Mouse (Mus musculus) lung, embryonic 14.5 days (tissue): ENCODE results near the gene Fbxo5. TPM values are rescaled to one million over a fixed set of nuclear protein-coding genes. Genes with fewer than 3 reads are reported as not detected.

Experiments used
- ATAC-seq: fragments of 200-750 bp; cut with Nextera tagmentation; 2 replicates; pipeline ENCODE4 v1.8.0; 2017; ENCODE audit warnings: mild to moderate bottlenecking, moderate TSS enrichment, moderate library complexity; ENCODE audit not compliant: insufficient read depth
- DNase-seq: peaks from one replicate; pipeline ENCODE4 v3.0.0-alpha.2; 2015
- H3K27ac ChIP-seq: fragments of 300-500 bp; sonication (generic); 2 replicates; pipeline ENCODE4 v1.5.1; 2014; ENCODE audit warnings: low read depth, mild to moderate bottlenecking, moderate library complexity
- H3K27me3 ChIP-seq: fragments of 300-500 bp; sonication (generic); 2 replicates; pipeline ENCODE4 v1.6.1; 2014; ENCODE audit warnings: low read length, control low read depth; ENCODE audit not compliant: insufficient read depth
- H3K36me3 ChIP-seq: fragments of 300-500 bp; sonication (generic); 2 replicates; pipeline ENCODE4 v1.6.1; 2014; ENCODE audit warnings: control low read depth; ENCODE audit not compliant: insufficient read depth
- H3K4me1 ChIP-seq: fragments of 300-500 bp; sonication (generic); 2 replicates; pipeline ENCODE4 v1.6.1; 2014; ENCODE audit warnings: antibody characterized with exemption, control low read depth; ENCODE audit not compliant: insufficient read depth
- H3K4me2 ChIP-seq: fragments of 300-500 bp; sonication (generic); 2 replicates; pipeline ENCODE4 v1.6.1; 2014; ENCODE audit warnings: mild to moderate bottlenecking
- H3K4me3 ChIP-seq: fragments of 300-500 bp; sonication (generic); 2 replicates; pipeline ENCODE4 v1.5.1; 2014; ENCODE audit warnings: low read depth, low read length
- H3K9ac ChIP-seq: fragments of 300-500 bp; sonication (generic); 2 replicates; pipeline ENCODE4 v1.6.1; 2014
- H3K9me3 ChIP-seq: fragments of 300-500 bp; sonication (generic); 2 replicates; pipeline ENCODE4 v1.6.1; 2016; ENCODE audit warnings: low read depth, low read length, control low read depth
- CTCF ChIP-seq: IDR thresholded peaks from 2 replicates; pipeline ENCODE4 v1.5.1; 2016; ENCODE audit warnings: antibody characterized with exemption, low read depth
- WGBS: fragments of 180-500 bp; shearing (Covaris S2); extraction: QIAGEN DNeasy Blood & Tissue Kit; methylation state at CpG from one replicate; pipeline ENCODE4 v1.1.7; 2014; 5-methylcytosine and 5-hydroxymethylcytosine counted together
- polyA plus RNA-seq: library from polyadenylated mRNA; unstranded; fragments of >200 nt; fragmentation: Nextera tagmentation; extraction: Ambion mirVana; gene quantifications from 2 replicates; pipeline ENCODE4 v1.2.1, GENCODE M21; 2014

Gene Fbxo5
- polyA plus RNA-seq, 1 experiment from 2014 or later, result 90.7 TPM

- Histone ChIP-seq H3K36me3 (peaks cover 21% of the 10 kb centered on the region), H3K27me3 (no peaks in the 10 kb centered on the region)
- under 1% methylated on average over 43 of the region's 43 CpGs for WGBS
Observed at GRCm38 (mm10) chr10:5805731-5806307, 419 bp upstream of the Fbxo5 start.

GRCm38 (mm10) chr10:5804691-5805156, 676 bp downstream of the Fbxo5 start:
- ATAC-seq (peak; percentile 28), DNase-seq (peak; percentile 61)
- WGBS, result under 1% methylated on average over 24 of the region's 24 CpGs
- TF ChIP-seq CTCF, result no peak
- peak overlapping the region; percentile 66 for H3K4me2 ChIP-seq
- H3K9ac ChIP-seq, result peak overlapping the region; percentile 74
- H3K9me3 ChIP-seq, result no peaks in the 10 kb centered on the region
- peak overlapping the region; percentile 80 for H3K4me3 ChIP-seq
- peak overlapping the region; percentile 91 for H3K27ac ChIP-seq
- peaks cover 32% of the 10 kb centered on the region for H3K36me3 ChIP-seq
- no peaks in the 10 kb centered on the region for H3K27me3 ChIP-seq
- H3K4me1 ChIP-seq, result 0 out of 2 replicates have a peak, but pooled peaks cover 2% of the 10 kb centered on the region

More at GRCm38 (mm10) chr10:5805731-5806307, 419 bp upstream of the Fbxo5 start:
- Histone ChIP-seq H3K9me3 (no peaks in the 10 kb centered on the region), H3K4me3 (peak overlapping the region; percentile 80), H3K9ac (peak overlapping the region; percentile 58), H3K27ac (peak overlapping the region; percentile 89), H3K4me1 (0 out of 2 replicates have a peak, but pooled peaks cover 2% of the 10 kb centered on the region), H3K4me2 (peak overlapping the region; percentile 66)
- no peak for TF ChIP-seq CTCF
- ATAC-seq (peak; percentile 94), DNase-seq (peak; percentile 98)

DNA sequence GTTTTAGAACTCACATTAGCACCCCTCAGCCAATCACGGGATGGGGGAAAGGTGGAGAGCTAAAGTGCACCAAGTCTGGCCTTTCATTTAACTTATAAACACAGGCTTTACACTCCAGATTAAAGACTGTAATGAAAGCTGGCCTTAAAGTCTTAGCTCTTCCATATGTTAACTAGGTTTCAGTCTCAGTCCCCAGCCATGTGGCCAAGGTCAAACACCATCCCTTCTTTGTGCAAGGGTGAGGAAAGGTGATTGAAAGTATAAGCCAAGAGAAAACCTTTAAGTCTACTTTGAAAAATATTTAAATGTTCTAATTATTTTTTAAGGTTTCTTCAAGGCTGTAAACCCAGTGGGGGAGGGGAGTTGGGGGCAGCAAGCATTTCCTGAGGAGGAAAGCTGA, 1.7 kb downstream of the Fbxo5 start:
- no peak for TF ChIP-seq CTCF
- ATAC-seq (no peak), DNase-seq (no peak)
- Histone ChIP-seq H3K4me1 (0 out of 2 replicates have a peak, but pooled peaks cover 2% of the 10 kb centered on the region), H3K36me3 (peaks cover 40% of the 10 kb centered on the region), H3K4me2 (peak overlapping the region; percentile 66), H3K9ac (peak overlapping the region; percentile 74), H3K4me3 (peak overlapping the region; percentile 80), H3K9me3 (no peaks in the 10 kb centered on the region), H3K27me3 (no peaks in the 10 kb centered on the region), H3K27ac (no peak overlapping the region)
- 3% methylated on average over 1 of the region's 1 CpGs for WGBS

DNA sequence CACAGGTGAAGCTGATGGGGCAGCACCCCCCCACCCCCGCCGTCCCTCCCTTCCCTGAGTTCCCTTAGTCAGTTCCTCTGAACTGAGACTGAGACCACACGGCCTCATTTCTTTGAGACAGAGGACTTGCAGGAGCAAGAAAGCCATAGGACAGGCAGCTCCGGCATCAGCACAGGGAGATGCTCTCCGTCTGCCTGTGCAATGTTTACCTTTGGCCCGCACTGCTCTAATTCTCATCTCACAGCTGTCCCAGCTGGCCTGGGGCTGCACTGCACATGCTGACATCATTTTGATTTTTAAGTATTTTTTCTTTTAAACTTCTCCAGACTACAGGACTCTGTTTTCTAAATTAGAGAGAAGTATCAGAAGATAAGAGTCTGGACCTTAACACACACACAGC, 2.5 kb downstream of the Fbxo5 start:
- H3K27me3 ChIP-seq, result no peaks in the 10 kb centered on the region
- DNase-seq (peak; percentile 44), ATAC-seq (no peak)
- H3K9ac ChIP-seq, result peak overlapping the region; percentile 45
- no peak for TF ChIP-seq CTCF
- 0 out of 2 replicates have a peak, but pooled peaks cover 2% of the 10 kb centered on the region for H3K4me1 ChIP-seq
- 11% methylated on average over 6 of the region's 6 CpGs for WGBS
- H3K4me3 ChIP-seq, result peak overlapping the region; percentile 80
- peaks cover 49% of the 10 kb centered on the region for H3K36me3 ChIP-seq
- H3K27ac ChIP-seq, result no peak overlapping the region
- peak overlapping the region; percentile 66 for H3K4me2 ChIP-seq
- H3K9me3 ChIP-seq, result no peaks in the 10 kb centered on the region

DNA sequence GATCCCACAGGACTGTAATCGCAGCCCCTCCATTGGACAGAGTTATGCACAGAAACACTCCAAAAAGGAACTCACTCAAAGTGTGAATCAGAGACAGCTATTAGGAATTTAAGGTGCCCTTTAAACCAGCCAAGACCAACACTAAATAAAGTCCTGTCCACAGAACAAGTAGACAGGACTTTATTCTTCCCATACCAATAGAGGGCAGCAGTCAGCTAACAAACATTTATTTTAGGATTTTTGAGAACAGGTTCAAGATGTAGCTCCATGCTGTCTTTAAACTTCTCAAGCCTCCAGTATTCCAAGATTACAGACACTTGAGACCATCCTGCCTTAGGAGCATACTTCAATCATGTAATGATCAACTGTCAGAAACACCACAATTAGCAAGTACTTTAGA, 4.9 kb downstream of the Fbxo5 start:
- TF ChIP-seq CTCF, result peak; percentile 51; the same call in 1 of the 2 replicates
- no peaks in the 10 kb centered on the region for H3K27me3 ChIP-seq
- H3K9ac ChIP-seq, result no peak overlapping the region
- DNase-seq (peak; percentile 72), ATAC-seq (no peak)
- no peak overlapping the region for H3K27ac ChIP-seq
- H3K9me3 ChIP-seq, result no peaks in the 10 kb centered on the region
- H3K4me3 ChIP-seq, result no peak overlapping the region
- H3K4me1 ChIP-seq, result no peaks in the 10 kb centered on the region
- 85% methylated on average over 1 of the region's 1 CpGs for WGBS
- no peak overlapping the region for H3K4me2 ChIP-seq
- peaks cover 50% of the 10 kb centered on the region for H3K36me3 ChIP-seq

- H3K9me3 ChIP-seq, result no peaks in the 10 kb centered on the region
- 81% methylated on average over 4 of the region's 4 CpGs for WGBS
- H3K4me1 ChIP-seq, result no peaks in the 10 kb centered on the region
- H3K4me3 ChIP-seq, result no peak overlapping the region
- DNase-seq, result no peak
- no peaks in the 10 kb centered on the region for H3K27me3 ChIP-seq
- no peak for TF ChIP-seq CTCF
- peaks cover 50% of the 10 kb centered on the region for H3K36me3 ChIP-seq
- no peak overlapping the region for H3K27ac ChIP-seq
- ATAC-seq, result peak; percentile 26; the same call in 1 of the 2 replicates
- H3K9ac ChIP-seq, result no peak overlapping the region
- H3K4me2 ChIP-seq, result no peak overlapping the region
Observed at GRCm38 (mm10) chr10:5798069-5798468, 7.3 kb downstream of the Fbxo5 start.

GRCm38 (mm10) chr10:5790657-5791056, 14.7 kb downstream of the Fbxo5 start:
- no peak overlapping the region for H3K9ac ChIP-seq
- ATAC-seq (no peak), DNase-seq (peak; percentile 81)
- no peaks in the 10 kb centered on the region for H3K9me3 ChIP-seq
- TF ChIP-seq CTCF, result peak; percentile 77
- H3K27me3 ChIP-seq, result no peaks in the 10 kb centered on the region
- H3K4me3 ChIP-seq, result no peak overlapping the region
- H3K4me2 ChIP-seq, result no peak overlapping the region
- 16% methylated on average over 12 of the region's 12 CpGs for WGBS
- H3K27ac ChIP-seq, result no peak overlapping the region
- no peaks in the 10 kb centered on the region for H3K4me1 ChIP-seq
- no peaks in the 10 kb centered on the region for H3K36me3 ChIP-seq
